Mouse (Mus musculus) liver, adult 2 months (tissue): ENCODE results near the gene Taf8. TPM values are rescaled to one million over a fixed set of nuclear protein-coding genes. Genes with fewer than 3 reads are reported as not detected.

Experiments
- DNase-seq: peaks from one replicate; pipeline ENCODE4 v3.0.0-alpha.2; 2011; ENCODE audit warnings: low read depth, low spot score; ENCODE audit errors: extremely low read depth
- H3K27ac ChIP-seq: fragments of 200-500 bp; replicated peaks from 2 replicates; pipeline ENCODE4 v1.5.1; 2012; ENCODE audit warnings: low read depth, mild to moderate bottlenecking, control low read depth, inconsistent platforms, low read length; ENCODE audit not compliant: insufficient read depth
- H3K27me3 ChIP-seq: fragments of 200-500 bp; 2 replicates; pipeline ENCODE4 v1.6.1; 2012; ENCODE audit warnings: mild to moderate bottlenecking, moderate library complexity, low read length, inconsistent platforms; ENCODE audit not compliant: control insufficient read depth, insufficient read depth
- H3K36me3 ChIP-seq: fragments of 200-500 bp; 2 replicates; pipeline ENCODE4 v1.6.1; 2012; ENCODE audit warnings: low read length, inconsistent platforms; ENCODE audit not compliant: control insufficient read depth, insufficient read depth
- H3K4me1 ChIP-seq: fragments of 200-500 bp; 2 replicates; pipeline ENCODE4 v1.6.1; 2011; ENCODE audit warnings: low read length; ENCODE audit not compliant: control insufficient read depth, insufficient read depth
- H3K4me3 ChIP-seq: fragments of 200-500 bp; 2 replicates; pipeline ENCODE4 v1.5.1; 2011; ENCODE audit warnings: low read depth, mild to moderate bottlenecking, control low read depth, low read length, moderate library complexity; ENCODE audit not compliant: insufficient read depth
- H3K79me2 ChIP-seq: fragments of 200-500 bp; 2 replicates; pipeline ENCODE4 v1.6.1; 2012; ENCODE audit warnings: inconsistent platforms, mild to moderate bottlenecking, low read length, moderate library complexity; ENCODE audit not compliant: control insufficient read depth, insufficient read depth
- H3K9ac ChIP-seq: fragments of 200-500 bp; 2 replicates; pipeline ENCODE4 v1.6.1; 2012; ENCODE audit warnings: low read depth, mild to moderate bottlenecking, control low read depth, inconsistent platforms, low read length
- CTCF ChIP-seq: fragments of 200-500 bp; IDR thresholded peaks from 2 replicates; pipeline ENCODE4 v1.5.1; 2011; ENCODE audit warnings: low read depth, low read length, control low read depth
- POLR2A ChIP-seq: fragments of 200-500 bp; IDR thresholded peaks from 2 replicates; pipeline ENCODE4 v1.6.1; 2011; ENCODE audit warnings: low read length, control low read depth; ENCODE audit not compliant: insufficient read depth; ENCODE audit errors: extremely low read depth
- WGBS: fragments of 180-500 bp; shearing (Covaris S2); methylation state at CpG from one replicate; pipeline ENCODE4 v1.1.7; 2018; 5-methylcytosine and 5-hydroxymethylcytosine counted together
- polyA plus RNA-seq: library from polyadenylated mRNA; depleted of rRNA; stranded (reverse); fragments of >200 nt; gene quantifications from 2 replicates; pipeline ENCODE4 v1.2.3, GENCODE M21; 2012
- total RNA-seq: library from RNA; depleted of rRNA; stranded (reverse); fragments of >200 nt; gene quantifications from 2 replicates; pipeline ENCODE4 v1.2.3, GENCODE M21; 2014

Gene Taf8
- total and polyA plus RNA-seq, 2 experiments, result 8.2 to 9.6 TPM

GRCm38 (mm10) chr17:47470121-47470520 is 32.0 kb downstream of the Taf8 start:
- H3K79me2 ChIP-seq, result peaks cover 4% of the 10 kb centered on the region; the same call in 1 of the 2 replicates
- no peak overlapping the region for H3K4me3 ChIP-seq
- H3K9ac ChIP-seq, result no peak overlapping the region
- H3K27ac ChIP-seq, result no peak overlapping the region
- no peaks in the 10 kb centered on the region for H3K27me3 ChIP-seq
- WGBS, result 94% methylated on average over 4 of the region's 4 CpGs
- DNase-seq, result no peak
- TF ChIP-seq CTCF, result no peak
- peaks cover 26% of the 10 kb centered on the region for H3K4me1 ChIP-seq
- no peaks in the 10 kb centered on the region for H3K36me3 ChIP-seq

DNA sequence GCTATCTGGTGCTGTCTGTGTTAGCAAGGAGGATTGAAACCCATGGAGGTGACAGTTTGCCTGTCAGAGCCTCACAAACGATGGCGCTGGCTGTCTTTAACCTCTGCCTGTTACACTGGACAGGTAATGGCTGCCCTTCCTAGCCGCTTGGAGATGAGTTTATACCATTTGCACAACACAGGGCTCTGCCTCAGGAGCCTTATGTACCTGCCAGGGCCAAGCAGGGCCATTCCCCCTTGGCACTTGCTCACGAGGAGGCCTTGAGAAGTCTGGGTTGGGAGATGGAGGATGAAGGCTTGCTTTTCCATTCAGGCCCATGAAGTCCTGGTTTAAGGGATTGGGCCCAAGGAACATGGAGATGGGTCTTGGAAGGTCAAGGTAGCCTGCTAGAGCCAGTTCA is 32.5 kb downstream of the Taf8 start:
- Histone ChIP-seq H3K27me3 (no peaks in the 10 kb centered on the region), H3K79me2 (peaks cover 9% of the 10 kb centered on the region; the same call in 1 of the 2 replicates), H3K36me3 (no peaks in the 10 kb centered on the region), H3K9ac (no peak overlapping the region), H3K27ac (no peak overlapping the region), H3K4me3 (no peak overlapping the region), H3K4me1 (peaks cover 30% of the 10 kb centered on the region)
- 93% methylated on average over 4 of the region's 4 CpGs for WGBS
- DNase-seq, result no peak
- TF ChIP-seq POLR2A, result no peak
- TF ChIP-seq CTCF, result no peak

DNA sequence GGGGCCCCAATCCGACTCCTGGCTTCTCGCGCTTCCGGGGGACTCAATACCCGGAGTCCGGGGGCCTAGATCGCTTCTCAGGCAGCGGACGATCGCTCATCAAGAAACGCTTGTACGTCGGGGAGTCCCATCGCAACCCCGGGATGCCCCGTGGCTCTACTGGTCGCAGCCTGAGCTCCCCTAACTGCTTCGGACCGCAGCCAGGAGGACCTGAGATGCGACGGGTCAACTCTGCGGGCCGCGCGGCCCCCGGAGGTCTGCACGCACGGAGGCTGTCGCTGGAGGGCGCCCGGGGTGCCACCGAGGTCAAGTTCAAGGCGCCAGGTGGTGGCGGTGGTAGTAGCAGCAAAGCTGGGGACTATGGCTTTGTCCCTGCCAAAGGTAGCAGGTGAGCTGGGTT is 33.6 kb downstream of the Taf8 start:
- Histone ChIP-seq H3K4me1 (peaks cover 32% of the 10 kb centered on the region), H3K4me3 (peak overlapping the region; percentile 11; the same call in 1 of the 2 replicates), H3K9ac (no peak overlapping the region), H3K36me3 (no peaks in the 10 kb centered on the region), H3K27me3 (no peaks in the 10 kb centered on the region), H3K27ac (no peak overlapping the region), H3K79me2 (peaks cover 9% of the 10 kb centered on the region; the same call in 1 of the 2 replicates)
- no peak for TF ChIP-seq CTCF
- TF ChIP-seq POLR2A, result no peak
- DNase-seq, result no peak
- 75% methylated on average over 34 of the region's 34 CpGs for WGBS

- TF ChIP-seq CTCF (no peak), POLR2A (no peak)
- WGBS, result 69% methylated on average over 14 of the region's 14 CpGs
- H3K4me1 ChIP-seq, result peaks cover 31% of the 10 kb centered on the region
- H3K27me3 ChIP-seq, result no peaks in the 10 kb centered on the region
- no peaks in the 10 kb centered on the region for H3K36me3 ChIP-seq
- H3K79me2 ChIP-seq, result peaks cover 9% of the 10 kb centered on the region; the same call in 1 of the 2 replicates
- no peak overlapping the region; the same call in 1 of the 2 replicates for H3K4me3 ChIP-seq
- DNase-seq, result no peak
- no peak overlapping the region for H3K27ac ChIP-seq
- no peak overlapping the region for H3K9ac ChIP-seq
These were observed 34.0 kb downstream of the Taf8 start for GRCm38 (mm10) chr17:47468063-47468462.

DNA sequence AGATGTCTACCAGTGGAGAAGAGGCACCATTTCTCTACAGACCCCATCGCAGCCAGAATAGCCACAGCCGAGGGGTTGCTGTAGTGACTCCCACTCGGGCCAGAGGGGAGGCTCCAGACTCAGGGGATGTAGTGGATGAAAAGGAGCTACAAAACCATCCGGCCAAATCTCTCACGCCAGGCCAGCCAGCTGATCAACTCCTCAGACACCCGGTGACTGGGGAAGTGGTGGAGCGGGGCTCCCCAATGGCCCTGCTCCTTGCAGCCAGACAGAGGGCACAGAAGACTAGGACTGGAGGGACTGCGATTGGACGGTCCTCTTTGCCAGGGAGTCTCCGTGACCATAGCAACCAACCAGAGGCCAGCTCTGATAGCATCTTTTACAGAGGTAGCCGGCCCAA is 34.4 kb downstream of the Taf8 start:
- WGBS, result 93% methylated on average over 11 of the region's 11 CpGs
- Histone ChIP-seq H3K4me3 (no peak overlapping the region), H3K27me3 (no peaks in the 10 kb centered on the region), H3K79me2 (peaks cover 9% of the 10 kb centered on the region; the same call in 1 of the 2 replicates), H3K9ac (no peak overlapping the region), H3K27ac (no peak overlapping the region), H3K4me1 (peaks cover 33% of the 10 kb centered on the region), H3K36me3 (no peaks in the 10 kb centered on the region)
- TF ChIP-seq CTCF, result no peak
- no peak for TF ChIP-seq POLR2A
- no peak for DNase-seq

GRCm38 (mm10) chr17:47466284-47466683 is 35.8 kb downstream of the Taf8 start:
- Histone ChIP-seq H3K36me3 (no peaks in the 10 kb centered on the region), H3K4me1 (peaks cover 34% of the 10 kb centered on the region), H3K4me3 (no peak overlapping the region), H3K9ac (no peak overlapping the region), H3K27me3 (no peaks in the 10 kb centered on the region), H3K27ac (no peak overlapping the region), H3K79me2 (peaks cover 9% of the 10 kb centered on the region; the same call in 1 of the 2 replicates)
- WGBS, result 74% methylated on average over 9 of the region's 9 CpGs
- TF ChIP-seq POLR2A (no peak), CTCF (no peak)
- DNase-seq, result no peak
